Mouse (Mus musculus) testis, adult 2 months (tissue): ENCODE measurements around the gene Hoxd3.

Experiments used
- CTCF ChIP-seq: fragments of 200-500 bp; IDR thresholded peaks from 2 replicates; pipeline ENCODE4 v1.5.1; 2012; ENCODE audit warnings: low read depth, mild to moderate bottlenecking, inconsistent platforms, low read length, moderate library complexity; ENCODE audit not compliant: control insufficient read depth, insufficient read depth, insufficient replicate concordance
- POLR2A ChIP-seq: fragments of 200-500 bp; IDR thresholded peaks from 2 replicates; pipeline ENCODE4 v1.6.1; 2012; ENCODE audit warnings: low read depth, mild to moderate bottlenecking, inconsistent platforms, low read length, moderate library complexity; ENCODE audit not compliant: control insufficient read depth

DNA sequence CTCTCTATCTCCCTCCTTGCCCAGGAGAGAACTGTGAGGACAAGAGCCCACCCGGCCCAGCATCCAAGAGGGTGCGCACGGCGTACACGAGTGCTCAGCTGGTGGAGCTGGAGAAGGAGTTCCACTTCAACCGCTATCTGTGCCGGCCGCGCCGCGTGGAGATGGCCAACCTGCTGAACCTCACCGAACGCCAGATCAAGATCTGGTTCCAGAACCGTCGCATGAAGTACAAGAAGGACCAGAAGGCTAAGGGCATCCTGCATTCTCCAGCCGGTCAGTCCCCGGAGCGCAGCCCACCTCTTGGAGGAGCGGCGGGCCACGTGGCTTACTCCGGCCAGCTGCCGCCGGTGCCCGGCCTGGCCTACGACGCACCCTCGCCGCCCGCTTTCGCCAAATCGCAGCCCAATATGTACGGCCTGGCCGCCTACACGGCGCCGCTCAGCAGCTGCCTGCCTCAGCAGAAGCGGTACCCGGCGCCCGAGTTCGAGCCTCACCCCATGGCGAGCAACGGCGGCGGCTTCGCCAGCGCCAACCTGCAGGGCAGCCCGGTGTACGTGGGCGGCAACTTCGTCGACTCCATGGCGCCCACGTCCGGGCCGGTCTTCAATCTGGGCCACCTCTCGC is 34.7 kb downstream of the Hoxd3 start:
- TF ChIP-seq CTCF, result no peak
- TF ChIP-seq POLR2A, result no peak; the same call in 1 of the 2 replicates
